Mouse (Mus musculus) pancreas, adult 10 weeks (tissue): ENCODE data around the gene Dlec1. TPM values are rescaled to one million over a fixed set of nuclear protein-coding genes. Genes with fewer than 3 reads are reported as not detected.

Experiments used
- polyA plus RNA-seq: library from polyadenylated mRNA; stranded (reverse); fragments of 350-450 nt; fragmentation: Illumina TruSeq; extraction: RNeasy Lipid Tissue Mini Kit (QIAGEN cat#74804); gene quantifications from one replicate; pipeline ENCODE4 v1.2.3, GENCODE M21; 2015; ENCODE audit warnings: low read depth, low replicate concordance; ENCODE audit not compliant: insufficient read depth

Dlec1 gene
- 0.66 TPM for polyA plus RNA-seq

GRCm38 (mm10) chr9:119101992-119102782 lies at the start of gene Dlec1:
Gene Dlec1, plus strand, starts transcription at chr9:119102478.

GRCm38 (mm10) chr9:119093419-119094295 lies 8.6 kb upstream of the Dlec1 start, which contains the start of gene Plcd1:
Gene Plcd1, minus strand, starts transcription at chr9:119093502.

GRCm38 (mm10) chr9:119156278-119157201 lies 54.3 kb downstream of the Dlec1 start, which contains the start of gene Acaa1b:
Gene Acaa1b, minus strand, starts transcription at chr9:119157093.

GRCm38 (mm10) chr9:119158861-119159260 lies 56.6 kb downstream of the Dlec1 start, which contains the start of gene Gm47289:
Gene Gm47289, plus strand, starts transcription at chr9:119159161.

Other genes with a start within 250 kb of the Dlec1 start
- 7.4 TPM for gene Ctdspl, start 176.0 kb upstream of the Dlec1 start, polyA plus RNA-seq
- gene Vill, start 49.7 kb upstream of the Dlec1 start, polyA plus RNA-seq: 3.9 TPM
- 7.4 TPM for gene Plcd1, start 9.0 kb upstream of the Dlec1 start, polyA plus RNA-seq
- gene Acaa1b, start 54.6 kb downstream of the Dlec1 start, polyA plus RNA-seq: 0.63 TPM
- gene Gm47289, start 56.7 kb downstream of the Dlec1 start, polyA plus RNA-seq: not detected
- not detected for gene Slc22a13, start 106.6 kb downstream of the Dlec1 start, polyA plus RNA-seq
- 7.8 TPM for gene Oxsr1, start 219.9 kb downstream of the Dlec1 start, polyA plus RNA-seq
- gene Acaa1a, start 237.2 kb downstream of the Dlec1 start, polyA plus RNA-seq: 37.1 TPM
- gene Myd88, start 238.9 kb downstream of the Dlec1 start, polyA plus RNA-seq: 9.2 TPM